Mouse (Mus musculus): ENCODE data around the gene Mslnl.
A peak's percentile ranks its signal among the peaks of the same experiment; 100 is the strongest.

Gene Mslnl

GRCm38 (mm10) chr17:25744311-25744710 lies 8.5 kb downstream of the Mslnl start:
- no peak for DNase-seq (ENCODE audit: low spot score)

- no peak for DNase-seq (ENCODE audit: low spot score)
Measured at GRCm38 (mm10) chr17:25748238-25748637, 12.4 kb downstream of the Mslnl start.

GRCm38 (mm10) chr17:25749314-25749713 lies 13.5 kb downstream of the Mslnl start:
- no peak for DNase-seq (ENCODE audit: low spot score)

- no peak for DNase-seq (ENCODE audit: low spot score)
Measured at GRCm38 (mm10) chr17:25751446-25751845, 15.6 kb downstream of the Mslnl start.

DNA sequence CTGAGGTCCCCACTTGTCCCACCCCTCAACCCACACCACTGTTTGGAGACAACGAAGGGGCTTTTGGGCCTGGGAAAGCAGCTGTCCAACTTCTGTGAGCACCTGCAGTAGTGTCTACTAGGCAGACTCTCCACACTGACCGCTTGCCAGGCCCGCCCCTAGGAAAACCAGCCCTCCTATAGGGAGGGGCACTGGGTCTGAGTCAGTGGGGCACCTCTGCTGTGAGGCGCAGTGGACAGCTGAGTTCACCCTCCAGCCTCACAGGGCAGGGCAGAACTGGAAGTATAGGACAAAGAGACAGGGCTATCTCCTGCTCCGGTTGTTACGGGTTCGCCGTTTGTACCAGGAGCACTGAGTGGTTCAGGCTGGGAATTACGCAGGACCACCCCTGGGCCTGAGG lies 18.4 kb downstream of the Mslnl start, which contains the start of gene Msln:
TSS of gene Msln (minus strand) at position 138 of the 400 bp plus-strand sequence.
- no peak for DNase-seq (ENCODE audit: low spot score)

DNA sequence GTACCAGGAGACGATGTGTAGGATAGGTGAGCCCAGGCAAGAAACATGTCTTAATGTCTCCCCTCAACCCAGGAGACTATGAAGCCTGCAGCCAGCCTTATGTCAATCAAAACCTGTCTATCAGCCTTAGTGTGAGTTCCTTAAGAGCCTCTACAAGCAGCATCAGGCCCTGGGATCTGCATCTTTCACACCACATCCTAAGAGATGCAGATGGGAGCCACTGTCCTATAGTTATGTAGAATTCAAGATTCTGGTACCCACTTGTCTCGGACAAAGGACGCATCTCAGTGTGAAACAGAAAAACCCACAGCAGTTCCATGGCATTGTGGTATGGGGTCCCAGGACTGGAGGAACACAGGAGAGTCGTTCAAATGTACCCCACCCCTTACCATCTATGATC lies 19.2 kb downstream of the Mslnl start:
- DNase-seq (ENCODE audit: low spot score) = no peak

DNA sequence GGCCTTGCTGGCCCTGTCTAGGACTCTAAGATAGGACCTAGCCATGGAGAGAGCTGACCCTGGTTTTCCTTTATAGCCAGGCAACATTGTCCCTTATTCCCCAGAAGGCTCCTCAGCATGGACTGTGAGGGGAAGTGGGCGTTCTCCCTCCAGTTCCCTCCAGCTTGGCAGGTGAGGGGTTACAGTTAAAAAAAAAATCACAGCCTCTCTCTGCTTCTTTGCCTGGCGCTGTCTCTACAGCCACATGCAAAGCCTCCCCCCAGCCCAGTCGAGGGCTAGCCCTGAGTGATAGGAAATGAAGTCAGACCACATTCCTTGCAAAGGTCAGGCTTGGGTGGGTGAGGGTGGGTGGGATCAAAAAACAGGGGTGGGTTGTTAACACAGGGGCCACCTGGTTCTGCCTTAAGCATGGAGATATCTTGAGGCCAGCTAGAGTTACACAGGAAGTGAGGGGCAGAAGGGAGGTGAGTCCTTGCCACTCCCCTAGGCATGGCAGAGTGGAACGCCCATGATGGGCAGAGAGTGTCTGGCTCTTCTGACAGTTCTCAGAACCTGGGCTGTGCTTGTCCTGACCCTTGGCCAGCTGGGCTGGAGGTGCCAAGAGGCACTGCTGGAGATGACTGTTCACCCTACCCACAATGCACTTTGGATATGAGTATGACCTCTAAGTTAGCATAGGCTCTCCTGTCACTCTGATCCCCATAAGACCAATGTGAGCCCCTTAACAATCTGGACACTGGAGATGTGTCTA lies 20.0 kb downstream of the Mslnl start:
- DNase-seq (ENCODE audit: low spot score) = no peak

- DNase-seq (ENCODE audit: low spot score) = no peak
Measured at GRCm38 (mm10) chr17:25756378-25757242, 20.8 kb downstream of the Mslnl start.

DNA sequence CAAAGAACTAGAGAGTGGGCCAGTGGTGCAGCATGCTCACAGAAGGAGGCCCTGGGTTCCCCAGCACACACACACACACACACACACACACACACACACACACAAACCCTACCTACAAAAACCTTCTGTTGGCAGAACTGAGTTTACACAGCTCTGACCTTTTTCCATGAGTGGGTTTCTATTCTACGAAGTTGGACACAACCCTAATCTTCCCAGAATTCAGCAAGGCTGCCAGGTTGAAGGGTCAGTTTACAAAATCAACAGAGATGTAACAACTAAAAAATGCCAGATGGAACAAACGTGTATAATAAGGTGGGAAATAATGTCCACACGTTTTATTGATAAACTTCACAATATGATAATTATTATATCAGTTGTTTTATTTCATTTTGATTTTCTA lies 21.8 kb downstream of the Mslnl start:
- no peak for DNase-seq (ENCODE audit: low spot score)

GRCm38 (mm10) chr17:25760148-25760547 lies 24.3 kb downstream of the Mslnl start:
- DNase-seq (ENCODE audit: low spot score) = no peak

DNA sequence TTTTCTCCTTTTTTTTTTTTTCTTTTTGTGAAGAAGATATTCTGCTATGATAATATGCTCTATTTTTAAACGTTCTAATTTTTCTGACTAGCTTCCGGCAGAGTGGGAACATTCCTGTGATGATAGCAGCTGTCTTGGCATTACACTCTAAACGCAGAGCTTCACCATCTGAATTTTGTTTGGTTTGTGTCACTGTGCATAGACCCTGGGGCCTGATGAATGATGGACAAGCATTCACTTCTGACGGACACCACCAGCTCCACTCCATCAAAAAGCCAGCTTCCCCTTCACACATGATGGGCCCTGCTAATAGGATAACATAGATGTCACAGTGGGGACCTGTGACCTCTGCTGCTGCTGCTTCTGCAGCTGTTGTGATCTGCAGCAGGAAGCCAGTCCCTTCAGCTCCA lies 25.7 kb downstream of the Mslnl start:
- peak; percentile 42 for DNase-seq (ENCODE audit: low spot score)

- no peak for DNase-seq (ENCODE audit: low spot score)
Measured at GRCm38 (mm10) chr17:25762591-25762990, 26.7 kb downstream of the Mslnl start.

DNA sequence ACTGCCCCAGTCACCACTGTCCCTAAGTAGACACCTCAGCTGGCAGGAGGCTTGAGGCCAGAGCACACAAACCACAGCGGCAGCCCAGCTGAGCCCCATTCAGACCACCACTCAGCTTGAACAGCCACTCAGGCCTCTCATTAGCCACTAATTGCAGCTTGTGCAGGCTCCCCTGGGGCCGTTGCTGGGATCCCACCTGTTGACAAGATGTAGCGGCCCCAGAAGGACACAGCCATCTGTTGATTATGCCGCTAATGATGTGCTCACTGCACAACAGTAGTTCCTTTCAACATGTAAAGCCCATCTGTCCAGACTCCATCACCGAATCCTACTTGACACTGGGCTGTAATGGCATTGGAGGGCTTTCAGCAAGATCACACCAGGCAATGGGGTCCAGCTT lies 30.0 kb downstream of the Mslnl start:
- no peak for DNase-seq (ENCODE audit: low spot score)

GRCm38 (mm10) chr17:25769331-25769730 lies 33.5 kb downstream of the Mslnl start:
- no peak for DNase-seq (ENCODE audit: low spot score)

DNA sequence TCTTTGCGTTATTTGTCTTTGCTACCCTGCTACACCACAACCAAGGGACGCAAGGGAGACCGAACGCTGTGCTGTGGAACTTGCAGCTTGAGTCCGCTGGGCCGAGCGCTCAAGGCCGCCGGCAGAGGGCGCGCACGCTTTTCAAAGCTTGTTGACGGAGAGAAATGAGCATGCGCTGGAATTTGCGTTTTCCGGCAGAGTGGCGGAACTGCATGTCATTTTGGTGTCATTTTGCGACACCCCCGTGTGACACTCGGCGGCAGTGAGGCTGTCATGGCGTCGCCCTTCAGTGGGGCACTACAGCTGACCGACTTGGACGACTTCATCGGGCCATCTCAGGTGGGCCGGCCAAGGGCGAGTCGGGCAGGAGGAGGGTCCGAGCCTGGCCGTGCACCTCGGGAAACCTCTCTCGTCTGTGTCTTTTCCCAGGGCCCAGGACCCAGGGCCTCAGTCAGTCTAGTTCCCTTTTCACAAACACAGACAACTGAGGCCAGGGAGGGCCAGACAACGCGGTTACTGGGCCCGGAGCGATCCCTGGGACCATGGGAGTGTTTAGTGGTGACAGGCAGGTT lies 37.8 kb downstream of the Mslnl start, which contains the start of gene Narfl:
TSS of gene Narfl (plus strand) at position 228 of the 572 bp plus-strand sequence.
- peak; percentile 97 for DNase-seq (ENCODE audit: low spot score)

DNA sequence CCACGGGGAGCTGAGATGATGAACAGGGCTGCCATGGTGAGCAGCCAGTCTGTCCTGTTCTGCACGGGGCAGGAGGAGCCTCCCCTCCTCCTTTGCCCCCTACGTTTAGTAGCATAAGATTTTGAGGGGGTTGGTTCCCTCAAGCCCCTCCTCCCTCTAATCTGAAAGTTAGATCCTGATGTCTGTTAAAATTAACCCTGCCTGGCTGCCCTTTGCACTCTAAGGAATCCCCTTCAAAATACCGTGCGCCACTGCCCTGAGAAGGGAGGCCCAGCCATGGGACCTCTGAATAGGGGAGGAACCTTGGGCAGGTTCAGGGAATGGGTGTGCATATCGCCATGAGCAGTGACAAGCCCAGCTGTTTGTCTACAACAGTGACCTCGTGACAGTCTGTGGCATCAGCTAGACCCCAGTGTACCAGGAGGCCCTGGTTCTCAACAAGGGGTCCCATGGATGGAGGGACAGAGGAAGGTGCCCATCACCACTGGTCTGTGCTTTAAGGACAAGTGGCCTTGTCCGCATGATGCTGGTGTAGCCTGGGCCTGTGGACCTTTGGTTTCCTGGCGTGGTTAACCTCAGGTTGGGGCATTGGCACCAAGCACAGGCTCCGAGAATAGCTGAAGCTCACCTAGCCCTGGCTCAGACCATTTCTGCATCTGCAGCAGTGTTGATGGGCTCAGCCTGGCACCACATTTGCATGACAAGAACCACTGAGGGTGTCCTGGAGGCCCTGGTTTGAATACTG lies 39.6 kb downstream of the Mslnl start:
- no peak for DNase-seq (ENCODE audit: low spot score)

DNA sequence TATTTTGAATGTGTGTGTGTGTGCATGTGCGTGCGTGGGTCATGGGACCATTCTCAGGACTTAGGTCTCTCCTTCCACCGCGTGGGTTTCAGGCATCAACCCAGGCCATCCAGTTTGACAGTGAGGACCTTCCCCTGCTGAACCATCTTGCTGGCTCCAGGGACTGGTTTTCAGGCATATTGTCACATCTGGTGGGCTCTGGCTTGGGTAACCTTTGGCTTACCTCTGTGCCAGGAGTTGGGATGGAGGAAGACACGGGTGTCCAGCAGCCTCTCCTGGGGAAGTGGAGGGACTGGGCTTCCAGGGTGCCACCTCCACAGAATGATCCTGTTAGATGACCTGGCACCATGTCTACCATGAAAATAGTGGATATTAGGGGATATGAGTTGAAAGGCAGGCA lies 42.1 kb downstream of the Mslnl start:
- no peak for DNase-seq (ENCODE audit: low spot score)

- no peak for DNase-seq (ENCODE audit: low spot score)
Measured at GRCm38 (mm10) chr17:25781339-25781738, 45.5 kb downstream of the Mslnl start.

GRCm38 (mm10) chr17:25783086-25783485 lies 47.2 kb downstream of the Mslnl start:
- no peak for DNase-seq (ENCODE audit: low spot score)

- no peak for DNase-seq (ENCODE audit: low spot score)
Measured at GRCm38 (mm10) chr17:25783861-25784574, 48.2 kb downstream of the Mslnl start.

DNA sequence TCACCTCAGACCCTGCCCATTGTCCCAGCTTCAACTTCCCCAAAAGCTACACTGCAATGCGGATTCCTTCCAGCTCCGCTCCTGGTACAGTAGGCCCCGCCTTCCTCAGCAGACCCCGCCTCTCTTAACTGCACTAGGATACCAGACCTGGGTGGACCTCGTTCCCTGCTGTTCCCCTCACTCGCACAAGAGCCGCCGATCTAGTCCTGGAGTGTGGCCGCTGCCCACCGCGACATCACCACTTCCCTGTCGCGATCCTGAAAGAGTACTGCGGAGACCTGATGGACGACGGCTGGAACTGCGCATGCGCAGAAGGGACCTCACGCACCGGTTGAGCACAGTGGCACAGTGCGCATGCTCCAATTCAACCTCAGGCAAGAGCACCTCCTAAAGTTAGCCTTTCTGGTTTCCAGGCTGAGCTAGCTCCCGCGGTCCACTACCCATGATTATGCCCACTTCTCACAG lies 49.5 kb downstream of the Mslnl start, which contains the start of gene Haghl:
TSS of gene Haghl (minus strand) at position 393 of the 465 bp plus-strand sequence.
- DNase-seq (ENCODE audit: low spot score) = peak; percentile 98

Data from layer of hippocampus, adult 9-10 months (tissue).